Mouse (Mus musculus): ENCODE results near the gene Tctn3.

DNA sequence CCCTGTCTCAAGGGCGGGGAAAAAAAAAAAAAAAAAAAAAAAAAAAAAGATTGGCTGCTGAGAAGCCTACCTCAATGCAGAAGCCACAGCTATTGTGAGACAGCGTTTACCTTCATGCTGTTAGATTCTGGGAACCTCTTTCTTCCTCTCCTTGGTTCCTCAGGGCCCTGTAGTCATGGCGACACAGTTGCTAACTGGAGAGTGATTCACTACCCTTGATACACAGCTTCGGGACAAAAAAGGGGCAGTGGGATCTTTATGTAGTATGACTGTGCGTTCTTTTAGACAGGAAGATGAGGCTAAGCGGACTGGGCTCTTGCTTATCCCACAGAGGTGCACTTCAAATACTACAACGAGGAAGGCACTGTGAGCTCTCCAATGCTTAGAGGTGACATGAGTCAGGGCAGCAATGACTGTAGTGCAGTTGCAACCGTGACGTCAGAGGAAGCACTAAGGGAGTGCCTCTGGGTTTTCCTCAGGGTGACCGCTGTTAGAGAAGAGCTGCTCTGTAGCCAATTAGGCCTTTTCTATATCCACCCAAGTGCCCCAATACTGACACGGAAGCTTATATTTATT is 27.8 kb upstream of the Tctn3 start:
- TF ChIP-seq CTCF (IDR thresholded peaks at IDR 0.05; ENCODE audit: borderline replicate concordance, extremely low read depth, insufficient read depth, insufficient read length), result no peak
- TF ChIP-seq POLR2A (IDR thresholded peaks at IDR 0.05; ENCODE audit: borderline replicate concordance, extremely low read depth, insufficient read depth, insufficient read length, poor library complexity, severe bottlenecking), result no peak
